Mouse (Mus musculus): ENCODE measurements around the gene Tax1bp3. TPM values are rescaled to one million over a fixed set of nuclear protein-coding genes. Genes with fewer than 3 reads are reported as not detected.

Gene Tax1bp3
- polyA plus RNA-seq, 1 experiment = 37.1 TPM

GRCm38 (mm10) chr11:73222846-73223245, 46.0 kb downstream of the Tax1bp3 start:
- Histone ChIP-seq H3K27ac (ENCODE audit: insufficient read depth, low read length) (no peak overlapping the region), H3K4me3 (ENCODE audit: low read depth, low read length) (no peak overlapping the region), H3K36me3 (ENCODE audit: control insufficient read depth, insufficient read depth, low read length, poor library complexity, severe bottlenecking) (no peaks in the 10 kb centered on the region), H3K9me3 (replicated peaks; ENCODE audit: control insufficient read depth, insufficient read depth, low read length, poor library complexity, severe bottlenecking) (no peaks in the 10 kb centered on the region), H3K9ac (ENCODE audit: low read depth, poor library complexity, severe bottlenecking) (no peak overlapping the region), H3K27me3 (ENCODE audit: control insufficient read depth, insufficient read depth, low read length, poor library complexity, severe bottlenecking) (no peaks in the 10 kb centered on the region), H3K4me1 (ENCODE audit: control insufficient read depth, insufficient read depth, low read length) (no peaks in the 10 kb centered on the region)
- TF ChIP-seq EP300 (IDR thresholded peaks at IDR 0.05; ENCODE audit: insufficient read depth, low read depth, low read length) (no peak), POLR2A (IDR thresholded peaks at IDR 0.05; ENCODE audit: insufficient read depth, low read length) (no peak), CTCF (IDR thresholded peaks at IDR 0.05; ENCODE audit: low read depth, low read length) (no peak)

DNA sequence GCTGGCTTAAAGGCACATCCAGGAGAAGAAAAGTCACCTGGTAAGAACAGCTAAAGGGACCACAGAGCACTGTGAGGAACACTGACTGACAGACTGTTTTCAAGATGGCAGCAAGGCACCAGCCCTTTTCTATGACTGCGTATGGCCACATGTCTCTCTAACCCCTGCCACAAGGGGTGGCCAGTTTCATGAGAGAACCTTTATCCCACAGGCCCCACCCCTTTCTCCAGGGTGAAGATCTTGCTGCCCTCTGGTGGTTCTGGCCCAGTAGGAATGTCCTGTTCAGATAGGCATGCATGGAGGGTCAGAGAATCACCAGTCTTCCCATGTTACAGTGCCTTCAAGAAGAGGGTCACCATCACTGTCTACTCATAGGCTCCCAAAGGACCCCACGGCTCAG, 47.1 kb downstream of the Tax1bp3 start:
- Histone ChIP-seq H3K27me3 (ENCODE audit: control insufficient read depth, insufficient read depth, low read length, poor library complexity, severe bottlenecking) (no peaks in the 10 kb centered on the region), H3K9ac (ENCODE audit: low read depth, poor library complexity, severe bottlenecking) (no peak overlapping the region), H3K9me3 (replicated peaks; ENCODE audit: control insufficient read depth, insufficient read depth, low read length, poor library complexity, severe bottlenecking) (no peaks in the 10 kb centered on the region), H3K4me3 (ENCODE audit: low read depth, low read length) (no peak overlapping the region), H3K4me1 (ENCODE audit: control insufficient read depth, insufficient read depth, low read length) (no peaks in the 10 kb centered on the region), H3K27ac (ENCODE audit: insufficient read depth, low read length) (no peak overlapping the region), H3K36me3 (ENCODE audit: control insufficient read depth, insufficient read depth, low read length, poor library complexity, severe bottlenecking) (no peaks in the 10 kb centered on the region)
- TF ChIP-seq POLR2A (IDR thresholded peaks at IDR 0.05; ENCODE audit: insufficient read depth, low read length) (no peak), CTCF (IDR thresholded peaks at IDR 0.05; ENCODE audit: low read depth, low read length) (peak; percentile 21)

DNA sequence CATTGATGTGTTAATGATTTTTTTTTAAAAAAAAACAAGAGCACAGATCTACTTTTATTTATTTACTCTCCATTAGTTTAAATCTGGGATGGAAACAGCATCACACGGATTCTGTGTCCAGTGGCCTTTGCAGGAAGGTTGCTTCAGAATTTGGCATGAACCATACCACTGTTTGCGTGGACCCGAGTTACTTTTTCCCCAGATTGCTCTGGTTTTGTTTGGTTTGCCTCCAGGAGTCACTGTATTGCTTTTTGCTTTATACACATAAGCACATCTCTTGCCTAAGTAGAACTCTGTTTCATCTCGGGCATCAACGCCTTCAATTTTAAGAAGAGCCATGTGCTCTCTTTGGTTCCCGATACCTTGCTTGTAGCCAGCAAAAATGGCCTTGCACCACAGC, 49.0 kb downstream of the Tax1bp3 start:
- TF ChIP-seq POLR2A (IDR thresholded peaks at IDR 0.05; ENCODE audit: insufficient read depth, low read length) = no peak
- TF ChIP-seq CTCF (IDR thresholded peaks at IDR 0.05; ENCODE audit: low read depth, low read length) = no peak
- no peak for TF ChIP-seq EP300 (IDR thresholded peaks at IDR 0.05; ENCODE audit: insufficient read depth, low read depth, low read length)
- no peaks in the 10 kb centered on the region for H3K36me3 ChIP-seq (ENCODE audit: control insufficient read depth, insufficient read depth, low read length, poor library complexity, severe bottlenecking)
- no peak overlapping the region for H3K27ac ChIP-seq (ENCODE audit: insufficient read depth, low read length)
- H3K4me3 ChIP-seq (ENCODE audit: low read depth, low read length) = no peak overlapping the region
- H3K9me3 ChIP-seq (replicated peaks; ENCODE audit: control insufficient read depth, insufficient read depth, low read length, poor library complexity, severe bottlenecking) = no peaks in the 10 kb centered on the region
- no peaks in the 10 kb centered on the region for H3K27me3 ChIP-seq (ENCODE audit: control insufficient read depth, insufficient read depth, low read length, poor library complexity, severe bottlenecking)
- H3K4me1 ChIP-seq (ENCODE audit: control insufficient read depth, insufficient read depth, low read length) = no peaks in the 10 kb centered on the region
- H3K9ac ChIP-seq (ENCODE audit: low read depth, poor library complexity, severe bottlenecking) = no peak overlapping the region

GRCm38 (mm10) chr11:73228881-73229280, 52.0 kb downstream of the Tax1bp3 start:
- H3K27ac ChIP-seq (ENCODE audit: insufficient read depth, low read length) = no peak overlapping the region
- no peaks in the 10 kb centered on the region for H3K36me3 ChIP-seq (ENCODE audit: control insufficient read depth, insufficient read depth, low read length, poor library complexity, severe bottlenecking)
- no peak overlapping the region for H3K9ac ChIP-seq (ENCODE audit: low read depth, poor library complexity, severe bottlenecking)
- no peaks in the 10 kb centered on the region for H3K27me3 ChIP-seq (ENCODE audit: control insufficient read depth, insufficient read depth, low read length, poor library complexity, severe bottlenecking)
- no peak overlapping the region for H3K4me3 ChIP-seq (ENCODE audit: low read depth, low read length)
- no peak for TF ChIP-seq EP300 (IDR thresholded peaks at IDR 0.05; ENCODE audit: insufficient read depth, low read depth, low read length)
- H3K9me3 ChIP-seq (replicated peaks; ENCODE audit: control insufficient read depth, insufficient read depth, low read length, poor library complexity, severe bottlenecking) = no peaks in the 10 kb centered on the region
- H3K4me1 ChIP-seq (ENCODE audit: control insufficient read depth, insufficient read depth, low read length) = no peaks in the 10 kb centered on the region

GRCm38 (mm10) chr11:73230081-73230480, 53.2 kb downstream of the Tax1bp3 start:
- Histone ChIP-seq H3K27me3 (ENCODE audit: control insufficient read depth, insufficient read depth, low read length, poor library complexity, severe bottlenecking) (no peaks in the 10 kb centered on the region), H3K9ac (ENCODE audit: low read depth, poor library complexity, severe bottlenecking) (no peak overlapping the region), H3K27ac (ENCODE audit: insufficient read depth, low read length) (no peak overlapping the region), H3K4me3 (ENCODE audit: low read depth, low read length) (no peak overlapping the region), H3K4me1 (ENCODE audit: control insufficient read depth, insufficient read depth, low read length) (no peaks in the 10 kb centered on the region), H3K36me3 (ENCODE audit: control insufficient read depth, insufficient read depth, low read length, poor library complexity, severe bottlenecking) (no peaks in the 10 kb centered on the region), H3K9me3 (replicated peaks; ENCODE audit: control insufficient read depth, insufficient read depth, low read length, poor library complexity, severe bottlenecking) (no peaks in the 10 kb centered on the region)
- no peak for TF ChIP-seq EP300 (IDR thresholded peaks at IDR 0.05; ENCODE audit: insufficient read depth, low read depth, low read length)
- TF ChIP-seq CTCF (IDR thresholded peaks at IDR 0.05; ENCODE audit: low read depth, low read length) = no peak
- no peak for TF ChIP-seq POLR2A (IDR thresholded peaks at IDR 0.05; ENCODE audit: insufficient read depth, low read length)

- H3K27me3 ChIP-seq (ENCODE audit: control insufficient read depth, insufficient read depth, low read length, poor library complexity, severe bottlenecking) = no peaks in the 10 kb centered on the region
- H3K9me3 ChIP-seq (replicated peaks; ENCODE audit: control insufficient read depth, insufficient read depth, low read length, poor library complexity, severe bottlenecking) = no peaks in the 10 kb centered on the region
- no peak overlapping the region for H3K27ac ChIP-seq (ENCODE audit: insufficient read depth, low read length)
- no peaks in the 10 kb centered on the region for H3K4me1 ChIP-seq (ENCODE audit: control insufficient read depth, insufficient read depth, low read length)
- no peak for TF ChIP-seq EP300 (IDR thresholded peaks at IDR 0.05; ENCODE audit: insufficient read depth, low read depth, low read length)
- TF ChIP-seq POLR2A (IDR thresholded peaks at IDR 0.05; ENCODE audit: insufficient read depth, low read length) = no peak
- TF ChIP-seq CTCF (IDR thresholded peaks at IDR 0.05; ENCODE audit: low read depth, low read length) = no peak
- no peak overlapping the region for H3K4me3 ChIP-seq (ENCODE audit: low read depth, low read length)
- H3K36me3 ChIP-seq (ENCODE audit: control insufficient read depth, insufficient read depth, low read length, poor library complexity, severe bottlenecking) = no peaks in the 10 kb centered on the region
- no peak overlapping the region for H3K9ac ChIP-seq (ENCODE audit: low read depth, poor library complexity, severe bottlenecking)
These were observed 55.6 kb downstream of the Tax1bp3 start for GRCm38 (mm10) chr11:73232513-73232912.

Other genes starting within 250 kb of the Tax1bp3 start
- 3.6 and 3.7 TPM in 2 replicates for gene Atp2a3, start 215.9 kb upstream of the Tax1bp3 start, polyA plus RNA-seq (2011; ENCODE audit: insufficient read depth, insufficient read length, low read depth, missing spikeins)
- not detected in 2 replicates for gene P2rx1, start 178.0 kb upstream of the Tax1bp3 start, polyA plus RNA-seq (2011; ENCODE audit: insufficient read depth, insufficient read length, low read depth, missing spikeins)
- gene Camkk1, start 158.1 kb upstream of the Tax1bp3 start, polyA plus RNA-seq (2011; ENCODE audit: insufficient read depth, insufficient read length, low read depth, missing spikeins) = 3.0 and 3.1 TPM in 2 replicates
- 17.9 TPM in 2 replicates for gene Ncbp3, start 129.3 kb upstream of the Tax1bp3 start, polyA plus RNA-seq (2011; ENCODE audit: insufficient read depth, insufficient read length, low read depth, missing spikeins)
- gene Itgae, start 86.5 kb upstream of the Tax1bp3 start, polyA plus RNA-seq (2011; ENCODE audit: insufficient read depth, insufficient read length, low read depth, missing spikeins) = 0.29 and 0.78 TPM in 2 replicates
- gene Haspin, start 38.8 kb upstream of the Tax1bp3 start, polyA plus RNA-seq (2011; ENCODE audit: insufficient read depth, insufficient read length, low read depth, missing spikeins) = 13.0 and 14.0 TPM in 2 replicates
- 0.42 and 0.55 TPM in 2 replicates for gene P2rx5, start 16.7 kb upstream of the Tax1bp3 start, polyA plus RNA-seq (2011; ENCODE audit: insufficient read depth, insufficient read length, low read depth, missing spikeins)
- 51.9 TPM in 2 replicates for gene Emc6, start within 50 bp of the Tax1bp3 start, polyA plus RNA-seq (2011; ENCODE audit: insufficient read depth, insufficient read length, low read depth, missing spikeins)
- 15.3 and 15.4 TPM in 2 replicates for gene Ctns, start 22.0 kb downstream of the Tax1bp3 start, polyA plus RNA-seq (2011; ENCODE audit: insufficient read depth, insufficient read length, low read depth, missing spikeins)
- 0.93 and 0.94 TPM in 2 replicates for gene Shpk, start 22.4 kb downstream of the Tax1bp3 start, polyA plus RNA-seq (2011; ENCODE audit: insufficient read depth, insufficient read length, low read depth, missing spikeins)
- not detected in 2 replicates for gene Trpv1, start 57.2 kb downstream of the Tax1bp3 start, polyA plus RNA-seq (2011; ENCODE audit: insufficient read depth, insufficient read length, low read depth, missing spikeins)
- gene Trpv3, start 90.3 kb downstream of the Tax1bp3 start, polyA plus RNA-seq (2011; ENCODE audit: insufficient read depth, insufficient read length, low read depth, missing spikeins) = 0.11 TPM in 1 of 2 replicates, not detected in the other
- 2.1 and 3.7 TPM in 2 replicates for gene Aspa, start 152.5 kb downstream of the Tax1bp3 start, polyA plus RNA-seq (2011; ENCODE audit: insufficient read depth, insufficient read length, low read depth, missing spikeins)
- not detected in 2 replicates for gene Gm49340, start 152.7 kb downstream of the Tax1bp3 start, polyA plus RNA-seq (2011; ENCODE audit: insufficient read depth, insufficient read length, low read depth, missing spikeins)
- 2.2 and 3.0 TPM in 2 replicates for gene Spata22, start 152.7 kb downstream of the Tax1bp3 start, polyA plus RNA-seq (2011; ENCODE audit: insufficient read depth, insufficient read length, low read depth, missing spikeins)
- not detected in 2 replicates for gene Olfr20, start 173.7 kb downstream of the Tax1bp3 start, polyA plus RNA-seq (2011; ENCODE audit: insufficient read depth, insufficient read length, low read depth, missing spikeins)
- not detected in 2 replicates for gene Olfr376, start 194.2 kb downstream of the Tax1bp3 start, polyA plus RNA-seq (2011; ENCODE audit: insufficient read depth, insufficient read length, low read depth, missing spikeins)
- gene Olfr1, start 222.5 kb downstream of the Tax1bp3 start, polyA plus RNA-seq (2011; ENCODE audit: insufficient read depth, insufficient read length, low read depth, missing spikeins) = not detected in 2 replicates

Measured in ES-Bruce4 (cell line).